Mouse (Mus musculus): Measurements from ENCODE around the gene Rab5a.

- TF ChIP-seq CTCF (IDR thresholded peaks at IDR 0.05; ENCODE audit: low read depth, low read length) (no peak), POLR2A (IDR thresholded peaks at IDR 0.05; ENCODE audit: borderline replicate concordance, low read depth, low read length) (no peak)
Observed at GRCm38 (mm10) chr17:53531160-53531559, 52.1 kb downstream of the Rab5a start.

All from bone marrow macrophage, adult 2 months (primary cell).